In the genomic region with DNA sequence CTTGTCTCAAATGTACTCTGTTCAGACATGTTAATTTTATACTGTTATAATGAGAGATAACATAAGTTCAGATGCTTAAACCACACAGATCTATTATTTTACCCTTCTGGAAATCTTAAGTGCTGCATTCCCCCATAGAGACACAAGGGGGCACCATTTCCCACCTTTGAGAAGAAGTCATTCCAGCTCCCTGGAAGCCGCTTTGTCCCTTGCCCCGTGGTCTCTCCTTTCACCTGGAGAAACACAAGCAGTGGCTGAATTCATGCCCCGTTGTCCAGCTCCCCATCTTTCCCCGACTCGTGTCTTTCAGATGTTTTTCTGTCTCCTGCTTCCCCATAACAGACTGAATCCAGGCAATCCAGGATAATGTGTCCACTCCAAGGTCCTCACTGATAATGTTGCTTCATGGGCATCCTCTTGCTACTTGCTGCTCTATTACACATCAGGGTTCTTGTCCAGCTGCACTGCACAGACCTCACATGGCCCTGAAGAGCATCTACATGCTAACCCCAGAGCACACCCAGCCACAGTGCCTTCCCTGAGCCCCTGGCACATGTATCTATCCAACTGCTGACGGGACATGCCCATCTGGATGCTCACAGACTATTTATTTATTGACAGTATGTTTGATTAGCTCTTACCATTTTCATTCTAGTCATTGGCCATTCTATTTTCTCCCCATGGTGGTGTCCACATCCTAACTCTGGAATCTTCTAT, we compare ENCODE assay signal across 8 mouse cellular contexts.
DNase-seq lines count a peak whose midpoint lies in the region; ATAC-seq and TF ChIP-seq lines count a peak whose summit lies in the region.

No protein-coding gene starts in this region.

- WGBS in embryonic facial prominence, embryonic 14.5 days, result 32% methylated on average over 6 of the region's 6 CpGs
- WGBS in hindbrain, postnatal 0 days, result 24% methylated on average over 6 of the region's 6 CpGs

- DNase-seq in kidney, adult 18-20 months, result peak; percentile 51
- DNase-seq in kidney, adult 11 months, result no peak
- peak; percentile 54 for DNase-seq in embryonic facial prominence, embryonic 14.5 days (ENCODE audit: low spot score)
- DNase-seq in hindbrain, postnatal 0 days (ENCODE audit: low spot score), result peak; percentile 82
- DNase-seq in left cerebral cortex, postnatal 25 days (ENCODE audit: low spot score in 2 of 2), result peak; percentile 51 to 72
- peak; percentile 8 for DNase-seq in naive thymus-derived CD4-positive, alpha-beta T cell, adult 2 months (ENCODE audit: low read depth)

- TF ChIP-seq POLR2A in bone marrow macrophage, adult 2 months (IDR thresholded peaks at IDR 0.05; ENCODE audit: borderline replicate concordance, low read depth, low read length), result no peak

- ATAC-seq in embryonic facial prominence, embryonic 14.5 days (ENCODE audit: low read depth), result no peak
- ATAC-seq in hindbrain, postnatal 0 days, result peak; percentile 53; the same call in 1 of the 2 replicates
- no peak for ATAC-seq in erythroblast, adult 5-6 weeks (replicated peaks; ENCODE audit: low FRiP score, poor library complexity, severe bottlenecking)

- H3K4me3 ChIP-seq in bone marrow macrophage, adult 2 months (ENCODE audit: insufficient read depth, low read length), result no peak overlapping the region
- no peak overlapping the region for H3K4me3 ChIP-seq in embryonic facial prominence, embryonic 14.5 days (ENCODE audit: low read depth, low read length)
- H3K4me3 ChIP-seq in hindbrain, postnatal 0 days (ENCODE audit: low read length), result no peak overlapping the region

- no peak overlapping the region for H3K9ac ChIP-seq in embryonic facial prominence, embryonic 14.5 days (ENCODE audit: low read depth, low read length)
- no peak overlapping the region for H3K9ac ChIP-seq in hindbrain, postnatal 0 days (replicated peaks; ENCODE audit: low read length)

- H3K36me3 ChIP-seq in embryonic facial prominence, embryonic 14.5 days (ENCODE audit: control insufficient read depth, insufficient read depth, low read length), result no peaks in the 10 kb centered on the region
- no peaks in the 10 kb centered on the region for H3K36me3 ChIP-seq in hindbrain, postnatal 0 days (ENCODE audit: insufficient read depth, low read length)

- H3K27me3 ChIP-seq in embryonic facial prominence, embryonic 14.5 days (replicated peaks; ENCODE audit: control insufficient read depth, insufficient read depth, low read length), result no peaks in the 10 kb centered on the region
- no peaks in the 10 kb centered on the region for H3K27me3 ChIP-seq in hindbrain, postnatal 0 days (ENCODE audit: insufficient read depth, low read length)

- no peak overlapping the region for H3K27ac ChIP-seq in bone marrow macrophage, adult 2 months (ENCODE audit: insufficient read depth, low read depth, low read length)
- H3K27ac ChIP-seq in embryonic facial prominence, embryonic 14.5 days (replicated peaks; ENCODE audit: low read depth, low read length), result no peak overlapping the region
- H3K27ac ChIP-seq in hindbrain, postnatal 0 days, result no peak overlapping the region

- H3K4me2 ChIP-seq in embryonic facial prominence, embryonic 14.5 days (ENCODE audit: low read depth, low read length), result no peak overlapping the region
- 0 out of 2 replicates have a peak overlapping the region, but pooled peaks have one; percentile 35 for H3K4me2 ChIP-seq in hindbrain, postnatal 0 days (ENCODE audit: low read depth, low read length)

- peaks cover 2% of the 10 kb centered on the region; the same call in 1 of the 2 replicates for H3K4me1 ChIP-seq in bone marrow macrophage, adult 2 months (ENCODE audit: control insufficient read depth, insufficient read depth, low read length)
- H3K4me1 ChIP-seq in embryonic facial prominence, embryonic 14.5 days (ENCODE audit: control insufficient read depth, insufficient read depth, low read length), result no peaks in the 10 kb centered on the region
- no peaks in the 10 kb centered on the region for H3K4me1 ChIP-seq in hindbrain, postnatal 0 days (ENCODE audit: insufficient read depth, low read length)

- H3K9me3 ChIP-seq in embryonic facial prominence, embryonic 14.5 days (ENCODE audit: control insufficient read depth, low read length), result no peaks in the 10 kb centered on the region
- H3K9me3 ChIP-seq in hindbrain, postnatal 0 days (ENCODE audit: low read length), result no peaks in the 10 kb centered on the region

- peak; percentile 89 for TF ChIP-seq CTCF in bone marrow macrophage, adult 2 months (IDR thresholded peaks at IDR 0.05; ENCODE audit: low read depth, low read length)
- peak; percentile 86 for TF ChIP-seq CTCF in hindbrain, postnatal 0 days (IDR thresholded peaks at IDR 0.05; ENCODE audit: low read depth)

- intact Hi-C loops in left cerebral cortex, postnatal 25 days (cut with DNase I), result no loop called here
